Mouse (Mus musculus) intestine, postnatal 0 days (tissue): Measurements from ENCODE around the gene Sema4b. TPM values are rescaled to one million over a fixed set of nuclear protein-coding genes. Genes with fewer than 3 reads are reported as not detected.

ENCODE experiments used
- ATAC-seq: fragments of 200-750 bp; cut with Nextera tagmentation; 2 replicates; pipeline ENCODE4 v1.8.0; 2017; ENCODE audit warnings: mild to moderate bottlenecking, moderate TSS enrichment, moderate library complexity
- H3K27ac ChIP-seq: fragments of 300-500 bp; sonication (generic); 2 replicates; pipeline ENCODE4 v1.5.1; 2014; ENCODE audit warnings: mild to moderate bottlenecking, low read depth, low read length, moderate library complexity
- H3K27me3 ChIP-seq: fragments of 300-500 bp; sonication (generic); replicated peaks from 2 replicates; pipeline ENCODE4 v1.6.1; 2014; ENCODE audit warnings: low read length, mixed read lengths; ENCODE audit not compliant: control insufficient read depth, insufficient read depth
- H3K36me3 ChIP-seq: fragments of 300-500 bp; sonication (generic); 2 replicates; pipeline ENCODE4 v1.6.1; 2014; ENCODE audit warnings: mild to moderate bottlenecking, moderate library complexity; ENCODE audit not compliant: control insufficient read depth, insufficient read depth
- H3K4me1 ChIP-seq: fragments of 300-500 bp; sonication (generic); replicated peaks from 2 replicates; pipeline ENCODE4 v1.6.1; 2014; ENCODE audit warnings: antibody characterized with exemption, low read length, mixed read lengths; ENCODE audit not compliant: control insufficient read depth, insufficient read depth
- H3K4me2 ChIP-seq: fragments of 300-500 bp; sonication (generic); replicated peaks from 2 replicates; pipeline ENCODE4 v1.6.1; 2014; ENCODE audit warnings: low read depth, mild to moderate bottlenecking, moderate library complexity
- H3K4me3 ChIP-seq: fragments of 300-500 bp; sonication (generic); 2 replicates; pipeline ENCODE4 v1.5.1; 2014; ENCODE audit warnings: low read depth, low read length
- H3K9ac ChIP-seq: fragments of 300-500 bp; sonication (generic); 2 replicates; pipeline ENCODE4 v1.6.1; 2014; ENCODE audit warnings: mild to moderate bottlenecking, low read depth, low read length
- H3K9me3 ChIP-seq: fragments of 300-500 bp; sonication (generic); 2 replicates; pipeline ENCODE4 v1.6.1; 2016; ENCODE audit warnings: mixed run types; ENCODE audit not compliant: control insufficient read depth
- CTCF ChIP-seq: sonication (generic); IDR thresholded peaks from 2 replicates; pipeline ENCODE4 v1.5.1; 2016; ENCODE audit warnings: low read depth, mild to moderate bottlenecking, control low read depth, antibody characterized with exemption, moderate library complexity
- WGBS: fragments of 180-500 bp; shearing (Covaris S2); extraction: QIAGEN DNeasy Blood & Tissue Kit; methylation state at CpG from one replicate; pipeline ENCODE4 v1.1.7; 2014; 5-methylcytosine and 5-hydroxymethylcytosine counted together
- polyA plus RNA-seq: library from polyadenylated mRNA; unstranded; fragments of >200 nt; fragmentation: Nextera tagmentation; extraction: Ambion mirVana; gene quantifications from 2 replicates; pipeline ENCODE4 v1.2.1, GENCODE M21; 2015

The Sema4b gene
- polyA plus RNA-seq, 1 experiment from 2014 or later = 23.1 TPM

DNA sequence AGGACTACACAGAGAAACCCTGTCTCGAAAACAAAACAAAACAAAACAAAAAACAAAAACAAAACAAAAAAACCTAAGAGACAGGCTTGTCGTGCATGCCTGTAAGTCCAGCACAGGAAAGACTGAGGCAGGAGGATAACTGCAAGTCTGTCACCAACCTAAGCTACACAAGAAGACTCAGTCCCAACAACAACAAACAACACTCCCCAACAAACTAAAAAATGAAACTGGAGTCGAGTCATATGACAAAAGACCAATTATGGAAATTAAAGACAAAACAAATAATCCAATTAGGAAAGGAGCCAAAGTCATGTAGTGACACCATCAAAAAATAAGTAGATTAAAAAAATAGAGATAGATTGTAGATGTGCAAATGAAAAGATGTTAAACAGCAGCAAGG, 6.4 kb upstream of the Sema4b start:
- Histone ChIP-seq H3K4me2 (no peak overlapping the region), H3K4me1 (0 out of 2 replicates have a peak, but pooled peaks cover under 1% of the 10 kb centered on the region), H3K36me3 (no peaks in the 10 kb centered on the region), H3K27me3 (no peaks in the 10 kb centered on the region), H3K27ac (no peak overlapping the region), H3K4me3 (no peak overlapping the region), H3K9ac (no peak overlapping the region), H3K9me3 (no peaks in the 10 kb centered on the region)
- ATAC-seq = no peak
- no peak for TF ChIP-seq CTCF
- 80% methylated on average over 3 of the region's 3 CpGs for WGBS

DNA sequence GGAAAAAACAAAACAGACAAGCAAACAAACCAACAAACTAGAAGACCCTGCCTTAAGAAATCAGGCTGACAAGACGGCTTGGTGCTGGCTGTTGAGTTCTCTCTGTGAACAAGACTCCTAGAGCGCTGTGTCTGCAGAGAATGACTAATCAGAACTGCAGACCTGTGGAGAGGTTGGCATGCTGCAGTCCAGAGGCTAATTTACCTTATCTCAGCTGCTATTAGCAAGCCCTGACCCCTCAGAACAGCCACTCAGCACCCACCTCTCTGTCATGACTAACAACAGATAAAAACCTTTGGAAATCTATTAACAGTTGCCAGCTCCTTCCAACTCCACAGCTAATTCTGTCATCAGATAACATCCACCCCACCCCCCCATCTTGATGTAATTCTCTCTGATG, 5.6 kb upstream of the Sema4b start:
- Histone ChIP-seq H3K9ac (no peak overlapping the region), H3K4me2 (no peak overlapping the region), H3K9me3 (no peaks in the 10 kb centered on the region), H3K27me3 (no peaks in the 10 kb centered on the region), H3K4me3 (no peak overlapping the region), H3K36me3 (no peaks in the 10 kb centered on the region), H3K4me1 (peaks cover 9% of the 10 kb centered on the region; the same call in 1 of the 2 replicates), H3K27ac (peak overlapping the region; percentile 73)
- peak; percentile 74; the same call in 1 of the 2 replicates for ATAC-seq
- TF ChIP-seq CTCF = no peak
- WGBS = 46% methylated on average over 2 of the region's 2 CpGs

DNA sequence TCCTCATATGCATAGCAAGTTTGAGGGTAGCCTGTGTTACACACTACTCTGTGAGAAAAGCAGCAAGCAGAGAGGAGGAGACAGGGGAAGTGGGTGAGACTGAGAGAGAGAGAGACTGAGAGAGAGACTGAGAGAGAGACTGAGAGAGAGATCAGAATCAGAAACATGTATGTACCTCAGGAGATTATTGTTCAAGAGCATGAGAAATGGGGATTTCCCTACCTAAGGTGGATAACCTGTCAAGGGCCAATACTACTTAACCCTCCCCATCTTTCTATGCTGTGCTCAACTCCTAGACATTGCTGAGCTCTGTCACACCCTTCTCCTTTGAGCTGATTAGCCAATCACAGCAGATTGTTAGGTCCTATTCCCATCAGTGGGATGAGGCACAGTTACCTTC, 4.5 kb upstream of the Sema4b start:
- H3K4me2 ChIP-seq = no peak overlapping the region
- no peaks in the 10 kb centered on the region for H3K36me3 ChIP-seq
- no peak for ATAC-seq
- no peak overlapping the region for H3K9ac ChIP-seq
- no peak for TF ChIP-seq CTCF
- H3K27ac ChIP-seq = no peak overlapping the region
- H3K9me3 ChIP-seq = no peaks in the 10 kb centered on the region
- no peaks in the 10 kb centered on the region for H3K27me3 ChIP-seq
- no peak overlapping the region for H3K4me3 ChIP-seq
- peaks cover 14% of the 10 kb centered on the region for H3K4me1 ChIP-seq

DNA sequence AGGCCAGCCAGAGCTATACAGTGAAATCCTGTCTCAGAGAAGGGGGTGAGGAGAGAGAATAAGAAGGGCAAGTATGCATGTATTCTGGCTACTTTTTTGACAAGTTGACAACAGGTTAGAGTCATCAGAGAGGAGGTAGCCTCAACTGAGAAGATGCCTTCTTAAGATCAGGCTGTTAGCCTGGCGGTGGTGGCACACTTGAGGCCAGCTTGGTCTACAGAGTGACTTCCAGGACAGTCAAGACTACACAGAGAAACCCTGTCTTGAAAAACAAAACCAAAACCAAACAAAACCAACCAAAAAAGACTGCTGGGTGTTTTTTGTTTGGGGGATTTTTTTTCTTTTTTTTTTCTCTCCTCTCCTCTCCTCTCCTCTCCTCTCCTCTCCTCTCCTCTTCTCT, 3.2 kb upstream of the Sema4b start:
- Histone ChIP-seq H3K27ac (no peak overlapping the region), H3K4me1 (peaks cover 14% of the 10 kb centered on the region), H3K4me2 (no peak overlapping the region), H3K36me3 (no peaks in the 10 kb centered on the region), H3K9me3 (no peaks in the 10 kb centered on the region), H3K9ac (no peak overlapping the region), H3K4me3 (no peak overlapping the region), H3K27me3 (no peaks in the 10 kb centered on the region)
- WGBS = 100% methylated on average over 1 of the region's 1 CpGs
- no peak for ATAC-seq
- TF ChIP-seq CTCF = no peak

DNA sequence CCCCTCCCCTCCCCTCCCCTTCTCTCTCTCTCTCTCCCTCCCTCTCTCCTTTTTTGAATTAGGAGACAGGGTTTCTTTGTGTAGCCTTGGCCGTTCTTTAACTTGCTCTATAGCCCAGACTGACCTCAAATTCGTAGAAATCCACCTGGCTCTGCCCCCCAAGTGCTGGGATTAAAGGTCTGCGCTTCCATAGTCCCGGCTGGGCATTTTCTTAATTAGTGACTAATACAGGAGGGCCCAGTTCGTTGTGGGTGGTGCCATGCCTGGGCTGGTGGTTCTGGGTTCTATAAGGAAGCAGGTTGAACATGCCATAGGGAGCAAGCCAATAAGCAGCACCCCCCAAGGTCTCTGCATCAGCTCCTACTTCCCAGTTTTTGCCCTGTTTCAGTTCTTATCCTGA, 2.7 kb upstream of the Sema4b start:
- 52% methylated on average over 5 of the region's 5 CpGs for WGBS
- no peak for TF ChIP-seq CTCF
- H3K9me3 ChIP-seq = no peaks in the 10 kb centered on the region
- no peak for ATAC-seq
- no peak overlapping the region for H3K27ac ChIP-seq
- H3K4me2 ChIP-seq = no peak overlapping the region
- H3K4me3 ChIP-seq = no peak overlapping the region
- peaks cover 14% of the 10 kb centered on the region for H3K4me1 ChIP-seq
- H3K27me3 ChIP-seq = no peaks in the 10 kb centered on the region
- no peaks in the 10 kb centered on the region for H3K36me3 ChIP-seq
- H3K9ac ChIP-seq = no peak overlapping the region

DNA sequence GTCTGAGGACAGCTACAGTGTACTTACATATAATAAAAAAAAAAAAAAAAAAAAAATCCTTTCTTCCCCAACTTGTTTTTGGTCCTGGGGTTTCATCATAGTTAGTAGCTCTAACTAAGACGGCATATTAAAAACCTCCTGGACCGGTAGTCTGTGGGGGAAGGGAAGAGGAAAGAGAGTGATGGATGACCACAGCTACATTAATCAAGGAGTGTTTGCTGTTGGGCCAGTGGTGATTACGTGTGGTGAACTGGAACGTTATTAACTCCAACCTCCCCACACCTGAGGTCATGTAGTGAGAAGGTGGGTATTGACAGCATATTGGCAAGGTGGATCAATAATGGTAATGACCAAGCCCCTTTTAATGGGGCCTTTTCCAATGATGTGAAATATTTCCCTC, 2.1 kb upstream of the Sema4b start:
- Histone ChIP-seq H3K4me3 (no peak overlapping the region), H3K27me3 (no peaks in the 10 kb centered on the region), H3K27ac (peak overlapping the region; percentile 90; the same call in 1 of the 2 replicates), H3K9me3 (no peaks in the 10 kb centered on the region), H3K36me3 (no peaks in the 10 kb centered on the region), H3K9ac (no peak overlapping the region), H3K4me1 (peaks cover 14% of the 10 kb centered on the region), H3K4me2 (0 out of 2 replicates have a peak overlapping the region, but pooled peaks have one; percentile 25)
- WGBS = 39% methylated on average over 4 of the region's 4 CpGs
- no peak for TF ChIP-seq CTCF
- no peak for ATAC-seq

DNA sequence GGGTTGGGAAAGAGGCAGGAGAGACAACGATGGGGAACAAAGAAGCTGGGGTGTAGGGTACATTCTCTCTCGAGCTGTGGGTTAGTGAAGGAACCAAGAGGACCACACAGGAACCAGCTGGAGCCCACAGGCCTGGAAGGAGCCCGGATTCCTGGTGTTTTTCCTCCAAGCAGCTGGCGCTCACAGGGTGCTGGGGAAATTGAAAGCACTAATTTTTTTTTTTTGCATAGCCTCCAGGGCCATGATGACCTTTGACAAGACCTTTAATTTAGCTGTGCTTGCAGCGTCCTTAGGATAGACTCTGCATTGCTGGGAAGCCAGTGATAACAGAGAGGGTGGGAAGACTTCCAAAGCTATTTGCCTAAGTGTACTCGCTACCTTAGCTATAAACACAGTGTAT, 1.7 kb upstream of the Sema4b start:
- no peak for ATAC-seq
- Histone ChIP-seq H3K9ac (no peak overlapping the region), H3K27me3 (no peaks in the 10 kb centered on the region), H3K9me3 (no peaks in the 10 kb centered on the region), H3K36me3 (no peaks in the 10 kb centered on the region), H3K4me3 (no peak overlapping the region), H3K27ac (peak overlapping the region; percentile 90; the same call in 1 of the 2 replicates), H3K4me1 (peaks cover 14% of the 10 kb centered on the region), H3K4me2 (0 out of 2 replicates have a peak overlapping the region, but pooled peaks have one; percentile 25)
- no peak for TF ChIP-seq CTCF
- 37% methylated on average over 6 of the region's 6 CpGs for WGBS
